Mouse (Mus musculus) MEL (cell line): ENCODE data around the gene Epha2. TPM values are rescaled to one million over a fixed set of nuclear protein-coding genes. Genes with fewer than 3 reads are reported as not detected.

Source experiments
- DNase-seq: peaks from one replicate; pipeline ENCODE4 v3.0.0; 2011; ENCODE audit warnings: low read depth, low spot score
- H3K27ac ChIP-seq: 2 replicates; pipeline ENCODE4 v1.5.1; 2012; ENCODE audit warnings: low read depth, mild to moderate bottlenecking, control low read depth, low read length, moderate library complexity; ENCODE audit not compliant: control insufficient read depth
- H3K27me3 ChIP-seq, 2 experiments: fragments of 150-350 bp in 1 of 2; sonication (generic) in 1 of 2; 2 replicates each; pipeline ENCODE4 v1.6.1; 2012; ENCODE audit warnings: low read length in 2 of 2, mild to moderate bottlenecking in 2 of 2, improper control_type of control experiment in 1 of 2, moderate library complexity in 1 of 2; ENCODE audit not compliant: insufficient read depth in 2 of 2, control insufficient read depth in 1 of 2
- H3K36me3 ChIP-seq, 2 experiments: 2 replicates each; pipeline ENCODE4 v1.6.1; 2012 to 2014; ENCODE audit warnings: low read length in 2 of 2, improper control_type of control experiment in 1 of 2, inconsistent platforms in 1 of 2, mild to moderate bottlenecking in 1 of 2; ENCODE audit not compliant: insufficient read depth in 2 of 2, control insufficient read depth in 1 of 2
- H3K4me1 ChIP-seq, 2 experiments: fragments of 150-350 bp in 1 of 2; sonication (generic) in 1 of 2; 2 replicates each; pipeline ENCODE4 v1.6.1; 2012; ENCODE audit warnings: low read length in 2 of 2, improper control_type of control experiment in 1 of 2, mild to moderate bottlenecking in 1 of 2; ENCODE audit not compliant: insufficient read depth in 2 of 2, control insufficient read depth in 1 of 2
- H3K4me3 ChIP-seq, 2 experiments: fragments of 150-350 bp in 1 of 2; sonication (generic) in 1 of 2; 2 replicates each; pipeline ENCODE4 v1.5.1; 2012; ENCODE audit warnings: low read depth in 2 of 2, low read length in 2 of 2, mild to moderate bottlenecking in 2 of 2, moderate library complexity in 2 of 2, control low read depth in 1 of 2, improper control_type of control experiment in 1 of 2; ENCODE audit not compliant: control insufficient read depth in 1 of 2, insufficient read depth in 1 of 2
- H3K79me2 ChIP-seq: 2 replicates; pipeline ENCODE4 v1.6.1; 2012; ENCODE audit warnings: mild to moderate bottlenecking, low read length, moderate library complexity; ENCODE audit not compliant: control insufficient read depth, poor library complexity, insufficient read depth
- H3K9ac ChIP-seq: 2 replicates; pipeline ENCODE4 v1.6.1; 2012; ENCODE audit warnings: low read depth, mild to moderate bottlenecking, control low read depth, low read length, moderate library complexity; ENCODE audit not compliant: control insufficient read depth, poor library complexity, severe bottlenecking
- H3K9me3 ChIP-seq: fragments of 150-350 bp; sonication (generic); replicated peaks from 2 replicates; pipeline ENCODE4 v1.6.1; 2012; ENCODE audit warnings: mild to moderate bottlenecking, low read length, improper control_type of control experiment, moderate library complexity; ENCODE audit not compliant: insufficient read depth
- CHD1 ChIP-seq: IDR thresholded peaks from 2 replicates; pipeline ENCODE4 v1.6.1; 2012; ENCODE audit warnings: low read depth, mild to moderate bottlenecking, inconsistent platforms, low read length, improper control_type of control experiment
- CTCF ChIP-seq, 3 experiments: IDR thresholded peaks in 2 of 3; conservative IDR thresholded peaks in 1 of 3; 2 replicates each; pipeline ENCODE4 v1.5.1; 2011 to 2012; ENCODE audit warnings: low read length in 3 of 3, low read depth in 2 of 3, mild to moderate bottlenecking in 2 of 3, improper control_type of control experiment in 1 of 3, inconsistent platforms in 1 of 3, mixed read lengths in 1 of 3, moderate library complexity in 1 of 3; ENCODE audit not compliant: control insufficient read depth in 1 of 3, insufficient read depth in 1 of 3, poor library complexity in 1 of 3, severe bottlenecking in 1 of 3
- EP300 ChIP-seq, 2 experiments: IDR thresholded peaks; 2 replicates each; pipeline ENCODE4 v1.6.1; 2011; ENCODE audit warnings: improper control_type of control experiment in 2 of 2, low read length in 2 of 2, low read depth in 1 of 2, mild to moderate bottlenecking in 1 of 2
- HCFC1 ChIP-seq: IDR thresholded peaks from 2 replicates; pipeline ENCODE4 v1.6.1; 2012; ENCODE audit warnings: low read depth, mild to moderate bottlenecking, inconsistent platforms, low read length, improper control_type of control experiment, moderate library complexity
- JUND ChIP-seq: IDR thresholded peaks from 2 replicates; pipeline ENCODE4 v1.6.1; 2011; ENCODE audit warnings: low read depth, mild to moderate bottlenecking, improper control_type of control experiment, low read length
- MAFK ChIP-seq: IDR thresholded peaks from 2 replicates; pipeline ENCODE4 v1.6.1; 2011; ENCODE audit warnings: low read depth, mild to moderate bottlenecking, low read length, improper control_type of control experiment, borderline replicate concordance
- MAZ ChIP-seq: IDR thresholded peaks from 2 replicates; pipeline ENCODE4 v1.6.1; 2012; ENCODE audit warnings: low read depth, mild to moderate bottlenecking, inconsistent platforms, low read length, improper control_type of control experiment
- MEF2A ChIP-seq: IDR thresholded peaks from 2 replicates; pipeline ENCODE4 v1.6.1; 2014; ENCODE audit warnings: low read depth, mild to moderate bottlenecking, inconsistent platforms, low read length, improper control_type of control experiment; ENCODE audit not compliant: poor library complexity, insufficient replicate concordance, severe bottlenecking; ENCODE audit errors: extremely low read depth
- MYC ChIP-seq: IDR thresholded peaks from 2 replicates; pipeline ENCODE4 v1.6.1; 2011; ENCODE audit warnings: low read depth, mild to moderate bottlenecking, low read length, improper control_type of control experiment, moderate library complexity
- NRF1 ChIP-seq: IDR thresholded peaks from 2 replicates; pipeline ENCODE4 v1.6.1; 2014; ENCODE audit warnings: low read depth, mild to moderate bottlenecking, inconsistent platforms, low read length, improper control_type of control experiment, moderate library complexity; ENCODE audit not compliant: poor library complexity, insufficient read depth, severe bottlenecking
- POLR2AphosphoS5 ChIP-seq: IDR thresholded peaks from 2 replicates; pipeline ENCODE4 v1.6.1; 2012; ENCODE audit warnings: low read depth, borderline replicate concordance, mild to moderate bottlenecking, inconsistent platforms, low read length, moderate library complexity, mixed read lengths
- RCOR1 ChIP-seq: IDR thresholded peaks from 2 replicates; pipeline ENCODE4 v1.6.1; 2012; ENCODE audit warnings: low read depth, mild to moderate bottlenecking, inconsistent platforms, low read length, improper control_type of control experiment
- TAL1 ChIP-seq: IDR thresholded peaks from 2 replicates; pipeline ENCODE4 v1.6.1; 2012; ENCODE audit warnings: mild to moderate bottlenecking, inconsistent platforms, low read length, moderate library complexity, mixed read lengths
- TCF12 ChIP-seq: IDR thresholded peaks from 2 replicates; pipeline ENCODE4 v1.6.1; 2014; ENCODE audit warnings: low read depth, mild to moderate bottlenecking, inconsistent platforms, low read length, improper control_type of control experiment, moderate library complexity
- ZMIZ1 ChIP-seq: IDR thresholded peaks from 2 replicates; pipeline ENCODE4 v1.6.1; 2012; ENCODE audit warnings: low read depth, mild to moderate bottlenecking, inconsistent platforms, low read length, improper control_type of control experiment, moderate library complexity
- ZNF384 ChIP-seq: IDR thresholded peaks from 2 replicates; pipeline ENCODE4 v1.6.1; 2012; ENCODE audit warnings: low read depth, mild to moderate bottlenecking, inconsistent platforms, low read length, improper control_type of control experiment
- polyA plus RNA-seq, 2 experiments: library from polyadenylated mRNA; stranded (reverse) in 1 of 2; unstranded in 1 of 2; fragments of >175 nt in 1 of 2; fragments of >200 nt in 1 of 2; gene quantifications; 2 replicates each; pipeline versions ENCODE4 v1.2.1 to v1.2.4; 2012; ENCODE audit warnings: low replicate concordance in 2 of 2, low read depth in 1 of 2; ENCODE audit not compliant: insufficient read length in 2 of 2, insufficient read depth in 1 of 2, missing spikeins in 1 of 2
- total RNA-seq: library from RNA; depleted of rRNA; stranded (reverse); fragments of 300-350 nt; gene quantifications from 2 replicates; pipeline ENCODE4 v1.2.3, GENCODE M21; 2012

The Epha2 gene
- total and polyA plus RNA-seq, 3 experiments, result 2.3 to 5.9 TPM; not detected in 1

DNA sequence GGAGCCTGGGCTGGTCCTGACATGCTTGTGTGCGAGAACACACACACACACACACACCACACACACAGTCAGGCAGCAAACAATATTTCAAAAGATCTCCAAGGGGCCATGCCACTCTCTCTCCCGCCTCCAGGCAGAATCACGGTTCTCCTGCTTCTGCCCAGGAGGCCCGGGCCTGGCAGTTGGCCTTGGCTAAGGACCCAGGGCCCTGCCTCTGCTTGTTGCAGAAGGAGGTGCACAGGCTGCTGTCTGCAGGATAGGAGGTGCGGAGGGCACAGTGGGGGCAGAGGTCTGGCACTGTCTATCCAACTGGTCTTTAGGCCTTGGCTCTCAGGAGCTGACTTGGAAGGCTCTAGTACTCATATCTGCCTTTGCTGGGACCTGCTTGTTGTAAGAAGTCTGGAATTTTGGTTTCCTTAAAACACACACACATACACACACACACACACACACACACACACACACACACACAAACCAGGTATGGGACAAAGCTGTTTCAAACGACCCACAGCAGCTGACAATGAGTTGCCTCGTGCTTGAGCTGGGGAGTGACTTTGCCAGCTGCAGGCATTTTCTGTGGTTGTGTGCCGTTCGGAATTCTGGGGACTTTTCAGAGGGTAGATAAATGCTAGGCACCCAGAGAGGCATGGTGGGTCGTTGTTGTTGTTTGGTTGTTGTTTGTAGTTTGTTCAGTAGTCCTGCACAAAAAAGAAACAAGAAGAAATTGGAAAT, 38.0 kb upstream of the Epha2 start (continued):
- no peak for TF ChIP-seq POLR2AphosphoS5
- no peak for TF ChIP-seq CHD1

DNA sequence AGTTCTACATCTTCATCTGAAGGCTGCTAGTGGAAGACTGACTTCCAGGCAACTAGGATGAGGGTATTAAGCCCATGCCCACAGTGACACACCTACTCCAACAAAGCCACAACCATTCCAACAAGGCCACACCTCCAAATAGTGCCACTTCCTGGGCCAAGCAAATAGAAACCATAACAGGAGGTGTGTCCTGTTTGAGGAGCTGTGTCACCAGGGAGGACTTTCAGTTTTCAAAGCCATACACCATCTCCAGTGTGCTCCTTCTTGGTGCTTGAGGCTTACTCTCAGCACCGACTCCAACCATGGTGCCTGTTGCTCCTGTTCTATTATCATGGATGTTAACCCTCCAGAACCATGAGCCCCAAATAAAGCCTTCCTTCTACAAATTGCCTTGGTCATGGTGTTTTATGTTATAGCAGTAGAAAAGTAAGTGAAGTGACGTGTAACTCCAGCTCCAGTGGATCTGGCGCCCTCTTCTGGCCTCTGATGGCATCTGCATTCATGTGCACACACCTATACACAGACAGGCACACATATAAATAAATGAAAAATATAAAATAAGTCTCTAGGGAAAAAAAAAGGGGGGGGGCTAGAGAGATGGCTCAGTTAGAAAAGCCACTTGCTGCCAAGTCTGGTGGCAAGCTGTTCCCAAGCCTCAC, 34.9 kb upstream of the Epha2 start:
- H3K9me3 ChIP-seq, result no peaks in the 10 kb centered on the region
- no peak for DNase-seq
- no peak overlapping the region for H3K9ac ChIP-seq
- no peaks in the 10 kb centered on the region for H3K27me3 ChIP-seq
- peaks cover 0 to 10% of the 10 kb centered on the region in 2 experiments; a peak in 1 of 4 replicates for H3K4me1 ChIP-seq
- TF ChIP-seq ZNF384, result no peak
- TF ChIP-seq RCOR1, result no peak
- no peak for TF ChIP-seq ZMIZ1
- no peak for TF ChIP-seq TCF12
- no peak for TF ChIP-seq POLR2AphosphoS5
- no peak for TF ChIP-seq MAFK
- no peak for TF ChIP-seq HCFC1
- TF ChIP-seq CHD1, result no peak
- no peak for TF ChIP-seq EP300 (IDR thresholded peaks at IDR 0.05; ENCODE audit: low read depth in 1 of 2, low read length in 2 of 2)
- no peak for TF ChIP-seq JUND
- no peak for TF ChIP-seq MYC
- TF ChIP-seq NRF1, result no peak
- no peak for TF ChIP-seq MEF2A
- no peak for TF ChIP-seq MAZ
- no peak for TF ChIP-seq TAL1
- TF ChIP-seq CTCF (IDR thresholded peaks at IDR 0.05 in 2 of 3, conservative IDR thresholded peaks at IDR 0.05 in 1 of 3; ENCODE audit: control insufficient read depth in 1 of 3, insufficient read depth in 1 of 3, low read depth in 2 of 3, low read length in 3 of 3, poor library complexity in 1 of 3, severe bottlenecking in 1 of 3), result no peak
- H3K27ac ChIP-seq, result no peak overlapping the region
- H3K4me3 ChIP-seq, result no peak overlapping the region
- H3K36me3 ChIP-seq, result peaks cover 0 to 2% of the 10 kb centered on the region in 2 experiments; a peak in 1 of 4 replicates
- H3K79me2 ChIP-seq, result no peaks in the 10 kb centered on the region
